Mouse (Mus musculus) liver (tissue): ENCODE data around the gene Vmn1r64.
"Not testable (repeated sequence)": the region's sequence is repeated elsewhere in the genome, so short reads cannot be mapped to it uniquely, and the experiment has no call there.

Experiments
- DNase-seq: peaks from one replicate; pipeline ENCODE4 v3.0.0-alpha.2; 2020; ENCODE audit warnings: mixed read lengths

Gene Vmn1r64

DNA sequence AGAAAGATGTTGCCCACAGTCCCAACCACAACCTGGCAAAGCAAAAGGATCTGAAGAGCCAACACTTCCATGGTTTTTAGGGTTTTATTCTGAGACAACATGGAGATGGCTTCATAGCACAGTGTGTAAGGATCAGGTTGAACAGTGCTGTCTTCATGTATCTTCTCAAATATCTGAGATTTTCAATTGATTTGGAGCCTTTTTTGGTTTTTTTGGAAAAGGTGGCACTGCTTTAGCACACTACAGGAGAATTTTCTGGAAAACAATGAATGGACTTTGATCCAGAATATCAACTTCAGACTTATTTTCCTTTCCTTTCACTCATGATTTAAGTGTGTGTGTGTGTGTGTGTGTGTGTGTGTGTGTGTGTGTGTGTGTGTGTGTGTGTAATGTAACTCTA, at the start of gene Vmn1r64:
Vmn1r64 (minus strand) TSS at position 101 of the 400 bp plus-strand sequence.
- no peak for DNase-seq

DNA sequence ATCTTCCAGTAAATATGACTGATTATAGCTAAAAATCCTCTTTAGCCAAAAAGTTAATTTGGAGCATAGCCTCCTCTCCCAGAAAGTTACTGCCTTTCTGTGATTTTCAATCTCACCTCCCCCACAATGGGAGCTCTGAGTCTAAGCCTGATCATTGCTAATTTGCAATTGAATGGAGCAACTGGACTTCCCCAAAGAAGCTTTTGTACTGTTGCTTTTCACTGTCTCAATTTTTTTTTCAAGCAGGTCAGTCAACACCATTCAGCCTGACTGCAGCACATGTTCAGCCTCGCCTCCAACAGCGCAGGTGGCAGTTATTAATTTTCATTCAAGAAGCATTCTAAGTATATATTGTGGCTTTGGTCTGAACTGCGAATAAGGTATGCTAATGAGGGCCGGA, 14.9 kb upstream of the Vmn1r64 start:
- DNase-seq = no peak

- DNase-seq = not testable (repeated sequence)
These were observed 12.9 kb upstream of the Vmn1r64 start for GRCm38 (mm10) chr7:5897245-5897644.
